Mouse (Mus musculus) hindbrain, embryonic 12.5 days (tissue): Measurements from ENCODE around the gene Hexim2. TPM values are rescaled to one million over a fixed set of nuclear protein-coding genes. Genes with fewer than 3 reads are reported as not detected.

ENCODE experiments used
- ATAC-seq: fragments of 200-750 bp; cut with Nextera tagmentation; 2 replicates; pipeline ENCODE4 v1.8.0; 2017; ENCODE audit warnings: moderate TSS enrichment; ENCODE audit not compliant: low FRiP score
- H3K27ac ChIP-seq: fragments of 300-500 bp; sonication (generic); 2 replicates; pipeline ENCODE4 v1.5.1; 2016; ENCODE audit warnings: mild to moderate bottlenecking
- H3K27me3 ChIP-seq: fragments of 300-500 bp; sonication (generic); 2 replicates; pipeline ENCODE4 v1.6.1; 2016; ENCODE audit warnings: mild to moderate bottlenecking
- H3K36me3 ChIP-seq: fragments of 300-500 bp; sonication (generic); 2 replicates; pipeline ENCODE4 v1.6.1; 2016; ENCODE audit warnings: mild to moderate bottlenecking
- H3K4me1 ChIP-seq: fragments of 300-500 bp; sonication (generic); 2 replicates; pipeline ENCODE4 v1.6.1; 2016
- H3K4me2 ChIP-seq: fragments of 300-500 bp; sonication (generic); replicated peaks from 2 replicates; pipeline ENCODE4 v1.6.1; 2016; ENCODE audit warnings: mild to moderate bottlenecking
- H3K4me3 ChIP-seq: fragments of 300-500 bp; sonication (generic); 2 replicates; pipeline ENCODE4 v1.5.1; 2016; ENCODE audit warnings: mild to moderate bottlenecking
- H3K9ac ChIP-seq: fragments of 300-500 bp; sonication (generic); 2 replicates; pipeline ENCODE4 v1.6.1; 2016; ENCODE audit warnings: mild to moderate bottlenecking, moderate library complexity
- H3K9me3 ChIP-seq: fragments of 300-500 bp; sonication (generic); replicated peaks from 2 replicates; pipeline ENCODE4 v1.6.1; 2016; ENCODE audit warnings: mild to moderate bottlenecking
- WGBS: fragments of 180-500 bp; shearing (Covaris S2); methylation state at CpG from one replicate; pipeline ENCODE4 v1.1.7; 2016; 5-methylcytosine and 5-hydroxymethylcytosine counted together
- polyA plus RNA-seq: library from polyadenylated mRNA; unstranded; fragments of >200 nt; fragmentation: Nextera tagmentation; extraction: Ambion mirVana; gene quantifications from 2 replicates; pipeline ENCODE4 v1.2.1, GENCODE M21; 2016

The Hexim2 gene
- polyA plus RNA-seq, 1 experiment from 2014 or later = 12.0 TPM

DNA sequence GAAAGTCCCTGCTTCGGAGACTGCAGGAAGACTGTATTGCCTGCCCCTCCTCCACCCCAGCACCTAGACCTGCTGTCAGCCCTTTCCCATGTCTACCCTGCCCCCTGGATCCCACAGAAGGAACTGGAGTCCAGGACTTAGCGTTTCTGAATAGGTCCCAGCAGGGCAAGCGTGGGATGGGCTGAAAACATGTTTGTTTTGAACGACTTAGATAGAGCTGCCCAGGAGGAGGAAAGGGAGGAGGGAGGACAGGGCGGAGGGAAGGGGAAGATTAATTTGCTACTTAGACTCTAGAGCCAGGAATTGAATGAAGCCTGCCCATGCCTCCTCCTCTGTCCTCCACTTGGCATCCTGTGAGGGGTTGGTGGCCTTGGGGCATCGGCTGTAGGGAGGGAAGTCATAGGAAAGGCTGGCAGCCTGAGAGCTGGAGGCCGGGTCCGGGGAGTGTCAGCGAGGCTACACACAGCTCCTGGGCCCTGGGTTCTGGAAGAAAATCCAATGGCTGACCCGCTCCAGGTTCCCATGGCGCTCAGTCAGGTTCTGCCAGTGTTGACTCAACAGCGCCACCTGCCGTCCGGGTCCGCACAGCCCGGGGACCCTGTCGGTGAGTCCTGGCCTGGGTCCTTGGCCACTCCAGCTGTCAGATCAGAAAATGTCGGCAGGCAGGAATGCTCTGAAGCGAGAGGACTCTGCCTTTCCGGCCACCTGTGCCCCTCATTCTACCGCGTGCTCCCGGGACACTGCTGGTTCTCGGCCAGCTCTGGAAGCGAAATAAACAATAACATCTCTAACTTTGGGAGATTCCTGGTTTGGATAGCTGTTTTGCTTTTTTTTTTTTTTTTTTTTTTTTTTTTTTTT is 26.6 kb downstream of the Hexim2 start:
- H3K4me2 ChIP-seq = peak overlapping the region; percentile 48
- no peak overlapping the region for H3K9ac ChIP-seq
- H3K36me3 ChIP-seq = no peaks in the 10 kb centered on the region
- 1% methylated on average over 25 of the region's 25 CpGs for WGBS
- H3K4me3 ChIP-seq = peak overlapping the region; percentile 14; the same call in 1 of the 2 replicates
- peaks cover 7% of the 10 kb centered on the region for H3K4me1 ChIP-seq
- ATAC-seq = peak; percentile 89
- no peaks in the 10 kb centered on the region for H3K9me3 ChIP-seq
- H3K27me3 ChIP-seq = no peaks in the 10 kb centered on the region
- H3K27ac ChIP-seq = no peak overlapping the region; the same call in 1 of the 2 replicates

DNA sequence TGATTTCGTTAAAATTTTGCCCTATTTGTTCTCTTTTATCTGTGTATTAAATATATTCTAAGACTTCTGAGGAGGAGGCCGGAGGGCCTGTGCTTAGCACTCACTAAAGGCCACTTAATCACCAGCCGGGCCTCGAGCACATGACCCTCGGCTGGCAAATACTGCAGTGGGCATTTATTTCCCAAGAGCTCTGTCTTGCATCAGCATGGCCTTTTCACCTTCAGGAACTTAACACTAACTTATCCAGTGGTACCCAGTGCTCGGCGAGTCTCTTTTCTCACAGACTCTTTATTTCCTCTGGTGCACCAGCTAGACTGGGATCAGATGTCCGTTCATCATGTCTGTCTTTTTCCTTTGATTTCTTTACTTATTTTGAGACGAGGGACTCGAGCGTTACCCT is 28.5 kb downstream of the Hexim2 start:
- Histone ChIP-seq H3K36me3 (no peaks in the 10 kb centered on the region), H3K4me1 (peaks cover 7% of the 10 kb centered on the region), H3K4me3 (no peak overlapping the region), H3K9me3 (no peaks in the 10 kb centered on the region), H3K4me2 (no peak overlapping the region), H3K9ac (no peak overlapping the region), H3K27ac (no peak overlapping the region), H3K27me3 (0 out of 2 replicates have a peak, but pooled peaks cover 4% of the 10 kb centered on the region)
- ATAC-seq = no peak
- 90% methylated on average over 11 of the region's 11 CpGs for WGBS

DNA sequence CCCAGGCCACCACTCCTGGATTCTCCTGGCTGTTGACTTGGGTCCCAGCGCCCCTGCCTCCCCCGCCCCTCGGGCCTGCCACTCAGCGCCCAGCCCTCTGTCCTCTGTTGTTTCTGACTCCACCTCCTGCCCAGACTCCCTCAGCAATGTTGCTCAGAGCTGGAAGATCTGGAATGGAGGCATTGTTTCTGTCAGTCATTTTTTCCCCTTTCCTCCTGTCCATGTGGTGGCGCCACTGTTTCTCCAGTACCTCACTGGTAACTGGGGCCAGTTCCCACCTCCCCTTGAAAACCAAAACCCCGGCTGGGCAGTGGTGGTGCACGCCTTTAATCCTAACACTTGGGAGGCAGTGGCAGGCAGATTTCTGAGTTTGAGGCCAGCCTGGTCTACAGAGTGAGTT is 29.2 kb downstream of the Hexim2 start:
- 0 out of 2 replicates have a peak, but pooled peaks cover 4% of the 10 kb centered on the region for H3K27me3 ChIP-seq
- no peak overlapping the region for H3K9ac ChIP-seq
- no peak overlapping the region for H3K4me3 ChIP-seq
- no peak overlapping the region for H3K4me2 ChIP-seq
- no peaks in the 10 kb centered on the region for H3K36me3 ChIP-seq
- H3K27ac ChIP-seq = no peak overlapping the region
- no peaks in the 10 kb centered on the region for H3K9me3 ChIP-seq
- peaks cover 7% of the 10 kb centered on the region for H3K4me1 ChIP-seq
- ATAC-seq = no peak
- 74% methylated on average over 7 of the region's 7 CpGs for WGBS

DNA sequence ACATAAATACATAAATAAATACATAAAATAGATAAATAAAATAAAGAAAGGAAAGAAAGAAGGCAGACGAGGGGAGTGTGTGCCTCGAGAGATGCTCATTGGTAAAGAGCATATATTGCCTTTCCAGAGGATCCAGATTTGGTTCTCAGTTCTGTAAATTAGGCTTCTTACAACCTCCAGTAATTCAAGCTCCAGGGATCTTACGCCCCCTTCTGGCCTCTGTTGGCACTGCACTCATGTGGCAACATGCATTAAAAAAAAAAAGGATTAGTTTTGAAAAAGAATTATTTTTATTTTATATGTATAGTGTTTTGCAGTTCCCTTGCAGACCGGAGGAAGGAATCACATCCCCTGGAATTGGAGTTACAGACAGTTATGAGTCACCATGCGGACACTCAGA is 29.9 kb downstream of the Hexim2 start:
- H3K27me3 ChIP-seq = 0 out of 2 replicates have a peak, but pooled peaks cover 4% of the 10 kb centered on the region
- no peak overlapping the region for H3K4me3 ChIP-seq
- no peaks in the 10 kb centered on the region for H3K9me3 ChIP-seq
- no peak overlapping the region for H3K27ac ChIP-seq
- no peaks in the 10 kb centered on the region for H3K36me3 ChIP-seq
- no peak overlapping the region for H3K4me2 ChIP-seq
- WGBS = 88% methylated on average over 5 of the region's 5 CpGs
- no peak for ATAC-seq
- no peak overlapping the region for H3K9ac ChIP-seq
- H3K4me1 ChIP-seq = peaks cover 7% of the 10 kb centered on the region

DNA sequence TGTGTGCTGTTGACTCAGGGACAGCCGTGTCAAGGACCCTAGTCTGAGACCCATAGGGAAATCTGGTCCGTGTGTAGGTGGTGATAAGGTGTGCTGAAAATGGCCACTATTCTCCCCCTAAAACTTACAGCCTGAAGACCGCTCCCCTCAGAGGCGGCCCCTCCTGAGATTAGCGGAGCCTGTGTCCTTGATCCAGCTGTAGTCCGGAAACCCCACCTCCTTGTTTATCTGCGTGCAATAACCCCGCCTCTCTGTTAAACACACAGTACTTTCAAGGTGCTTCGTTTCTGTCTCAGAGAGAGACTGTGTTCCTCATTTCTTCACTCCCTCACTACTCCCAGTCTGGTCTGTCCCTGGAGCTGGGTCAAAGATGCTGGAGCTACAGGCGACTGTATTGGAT is 32.2 kb downstream of the Hexim2 start:
- 34% methylated on average over 10 of the region's 10 CpGs for WGBS
- ATAC-seq = no peak
- H3K9ac ChIP-seq = no peak overlapping the region
- H3K9me3 ChIP-seq = no peaks in the 10 kb centered on the region
- peaks cover 8% of the 10 kb centered on the region for H3K27me3 ChIP-seq
- H3K4me2 ChIP-seq = no peak overlapping the region
- no peaks in the 10 kb centered on the region for H3K36me3 ChIP-seq
- no peak overlapping the region for H3K27ac ChIP-seq
- H3K4me3 ChIP-seq = no peak overlapping the region
- no peaks in the 10 kb centered on the region for H3K4me1 ChIP-seq

DNA sequence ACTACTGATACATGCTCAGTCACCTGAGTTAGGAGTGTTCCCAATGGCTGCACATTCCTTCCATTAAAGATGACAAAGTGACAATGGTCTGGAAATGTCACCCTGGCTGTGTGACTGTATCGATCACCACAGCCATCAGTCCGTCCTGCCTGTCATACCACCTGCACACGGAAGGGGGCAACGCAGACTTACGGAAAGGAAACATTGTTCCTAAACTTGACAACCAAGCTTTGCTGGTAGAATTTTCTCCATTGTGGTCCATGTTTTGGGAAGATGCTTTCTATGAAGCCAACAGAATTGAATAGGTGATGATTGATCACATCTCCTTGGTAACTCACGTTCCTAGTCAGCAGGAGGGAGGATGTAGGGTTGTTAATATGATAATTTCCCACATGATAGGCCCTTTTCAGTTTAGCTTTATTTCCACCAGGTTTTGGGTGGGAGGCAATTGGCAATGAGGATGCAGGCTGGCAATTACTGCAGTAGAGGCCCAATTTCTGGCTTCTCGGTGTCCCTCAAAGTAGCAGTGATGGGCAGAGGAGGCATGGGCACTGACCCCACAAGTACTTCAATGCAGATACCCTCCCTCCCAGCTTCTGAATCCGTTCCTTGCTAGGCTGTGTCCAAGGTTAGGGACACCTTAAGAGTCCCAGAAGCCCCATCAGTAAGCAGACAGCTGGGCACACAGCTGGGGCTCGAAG is 36.6 kb downstream of the Hexim2 start:
- no peaks in the 10 kb centered on the region for H3K36me3 ChIP-seq
- no peak overlapping the region for H3K4me2 ChIP-seq
- H3K27me3 ChIP-seq = peaks cover 53% of the 10 kb centered on the region
- no peaks in the 10 kb centered on the region for H3K9me3 ChIP-seq
- WGBS = 27% methylated on average over 9 of the region's 9 CpGs
- peaks cover 14% of the 10 kb centered on the region for H3K4me1 ChIP-seq
- no peak overlapping the region for H3K27ac ChIP-seq
- no peak overlapping the region for H3K9ac ChIP-seq
- no peak overlapping the region for H3K4me3 ChIP-seq
- no peak for ATAC-seq

DNA sequence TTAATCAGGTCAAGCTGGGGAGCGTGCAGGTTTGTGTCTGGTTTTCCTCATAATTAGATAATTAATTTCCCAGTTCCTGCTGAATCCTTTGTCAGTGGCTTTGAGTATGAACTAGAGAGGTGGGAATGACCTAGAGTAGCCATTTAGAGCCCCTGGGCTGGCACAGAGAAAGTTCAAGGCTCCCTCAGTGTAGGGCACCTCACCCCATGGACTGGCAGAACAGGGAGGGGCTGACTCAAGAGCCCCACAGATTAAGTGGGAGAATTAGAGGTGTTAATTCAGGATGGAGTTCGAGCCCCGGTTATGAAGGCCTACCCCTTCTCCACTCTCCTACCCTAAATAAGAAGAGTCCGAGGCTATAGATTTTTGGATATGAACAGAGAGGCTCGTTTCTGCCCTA is 37.4 kb downstream of the Hexim2 start:
- Histone ChIP-seq H3K4me3 (no peak overlapping the region), H3K9me3 (no peaks in the 10 kb centered on the region), H3K27ac (no peak overlapping the region), H3K9ac (no peak overlapping the region), H3K36me3 (no peaks in the 10 kb centered on the region), H3K27me3 (peaks cover 54% of the 10 kb centered on the region), H3K4me2 (no peak overlapping the region), H3K4me1 (peaks cover 14% of the 10 kb centered on the region)
- no peak for ATAC-seq
- WGBS = 83% methylated on average over 5 of the region's 5 CpGs

DNA sequence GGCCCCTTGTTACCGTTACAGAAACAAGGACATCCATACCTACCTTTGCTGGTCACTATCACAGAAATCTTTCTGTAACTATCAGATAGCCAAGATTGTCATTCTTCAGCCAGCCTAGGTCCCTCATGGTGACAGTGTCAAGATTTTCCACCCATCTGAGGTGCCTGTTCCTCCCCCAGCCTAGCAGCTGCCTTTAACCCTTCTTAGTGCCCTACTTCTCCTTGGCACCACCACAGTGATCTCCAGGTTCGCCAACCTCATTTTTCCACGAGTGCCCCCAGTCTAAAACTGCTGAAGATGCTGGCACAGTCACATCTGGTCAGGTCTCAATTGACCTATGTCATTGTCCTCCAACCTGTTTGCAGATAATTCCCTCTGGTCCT is 37.9 kb downstream of the Hexim2 start:
- Histone ChIP-seq H3K4me3 (peak overlapping the region; percentile 72), H3K27ac (no peak overlapping the region), H3K36me3 (no peaks in the 10 kb centered on the region), H3K27me3 (peaks cover 57% of the 10 kb centered on the region), H3K9me3 (no peaks in the 10 kb centered on the region), H3K9ac (peak overlapping the region; percentile 81), H3K4me2 (peak overlapping the region; percentile 98), H3K4me1 (peaks cover 14% of the 10 kb centered on the region)
- 47% methylated on average over 3 of the region's 3 CpGs for WGBS
- no peak for ATAC-seq

DNA sequence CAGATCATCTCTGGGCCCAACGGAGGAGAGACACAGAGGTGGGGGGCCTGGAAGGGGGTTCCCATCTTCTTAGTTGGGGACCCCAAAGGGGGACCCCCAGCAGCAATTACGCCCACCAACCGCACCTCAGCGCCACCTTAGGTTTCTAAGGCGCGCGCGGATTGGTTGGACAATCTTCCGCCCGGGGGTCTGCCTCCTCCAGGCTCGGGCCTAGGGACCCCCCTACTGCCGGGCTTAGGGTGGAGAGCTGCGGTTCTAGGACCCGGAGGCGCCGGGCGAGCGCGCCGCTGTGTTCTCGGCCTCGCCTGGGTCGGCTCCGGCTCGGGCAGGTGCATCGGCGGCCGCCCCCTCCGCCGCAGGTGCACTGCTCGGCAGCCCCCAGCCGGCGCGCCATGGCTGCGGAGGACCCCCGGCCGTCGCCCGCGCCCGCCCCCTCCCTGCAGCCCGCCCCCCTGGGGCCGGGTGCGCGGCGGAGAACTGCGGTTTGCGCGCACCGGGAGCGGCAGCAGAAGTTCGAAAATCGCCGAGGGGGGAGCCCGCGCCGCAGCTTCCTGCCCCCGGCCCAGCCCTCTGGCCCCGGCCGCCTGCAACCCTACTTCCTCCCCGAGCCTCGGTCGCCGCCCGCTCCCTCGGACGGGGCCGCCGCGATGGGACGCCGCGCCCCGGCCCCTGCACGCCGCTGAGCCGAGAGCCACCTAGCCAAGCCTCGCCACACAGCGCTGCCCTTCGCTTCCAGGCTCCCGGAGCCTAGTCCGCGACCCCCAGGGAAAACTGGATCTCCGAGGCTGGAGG is 38.5 kb downstream of the Hexim2 start, which contains the start of gene Fmnl1:
Fmnl1 (plus strand) TSS at position 614 of the 792 bp plus-strand sequence.
- Histone ChIP-seq H3K4me1 (peaks cover 14% of the 10 kb centered on the region), H3K9ac (peak within 1 kb of the TSS; percentile 81), H3K4me2 (peak within 1 kb of the TSS; percentile 98), H3K4me3 (peak within 1 kb of the TSS; percentile 72), H3K27me3 (peaks cover 58% of the 10 kb centered on the region), H3K27ac (0 out of 2 replicates have a peak within 1 kb of the TSS, but pooled peaks have one; percentile 7), H3K9me3 (no peaks in the 10 kb centered on the region), H3K36me3 (no peaks in the 10 kb centered on the region)
- WGBS = 2% methylated on average over 35 of the region's 84 CpGs
- ATAC-seq = peak; percentile 68

DNA sequence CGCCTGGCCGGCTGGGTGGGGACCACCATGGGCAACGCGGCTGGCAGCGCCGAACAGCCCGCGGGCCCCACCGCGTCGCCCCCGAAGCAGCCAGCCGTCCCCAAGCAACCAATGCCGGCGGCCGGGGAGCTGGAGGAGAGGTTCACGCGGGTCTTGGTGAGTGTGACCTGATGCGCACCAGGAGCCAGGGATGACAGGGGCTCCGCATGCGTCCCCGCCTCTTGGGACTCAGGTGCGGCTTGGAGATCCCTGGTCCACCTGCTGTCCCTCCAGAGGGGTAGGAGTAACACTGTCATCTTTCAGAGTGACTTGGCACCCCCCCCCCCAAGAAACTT is 39.0 kb downstream of the Hexim2 start:
- Histone ChIP-seq H3K9me3 (no peaks in the 10 kb centered on the region), H3K9ac (peak overlapping the region; percentile 81), H3K4me3 (peak overlapping the region; percentile 72), H3K27me3 (peaks cover 58% of the 10 kb centered on the region), H3K36me3 (no peaks in the 10 kb centered on the region), H3K4me2 (peak overlapping the region; percentile 98), H3K4me1 (peaks cover 14% of the 10 kb centered on the region), H3K27ac (no peak overlapping the region)
- ATAC-seq = peak; percentile 14; the same call in 1 of the 2 replicates
- 3% methylated on average over 23 of the region's 23 CpGs for WGBS

DNA sequence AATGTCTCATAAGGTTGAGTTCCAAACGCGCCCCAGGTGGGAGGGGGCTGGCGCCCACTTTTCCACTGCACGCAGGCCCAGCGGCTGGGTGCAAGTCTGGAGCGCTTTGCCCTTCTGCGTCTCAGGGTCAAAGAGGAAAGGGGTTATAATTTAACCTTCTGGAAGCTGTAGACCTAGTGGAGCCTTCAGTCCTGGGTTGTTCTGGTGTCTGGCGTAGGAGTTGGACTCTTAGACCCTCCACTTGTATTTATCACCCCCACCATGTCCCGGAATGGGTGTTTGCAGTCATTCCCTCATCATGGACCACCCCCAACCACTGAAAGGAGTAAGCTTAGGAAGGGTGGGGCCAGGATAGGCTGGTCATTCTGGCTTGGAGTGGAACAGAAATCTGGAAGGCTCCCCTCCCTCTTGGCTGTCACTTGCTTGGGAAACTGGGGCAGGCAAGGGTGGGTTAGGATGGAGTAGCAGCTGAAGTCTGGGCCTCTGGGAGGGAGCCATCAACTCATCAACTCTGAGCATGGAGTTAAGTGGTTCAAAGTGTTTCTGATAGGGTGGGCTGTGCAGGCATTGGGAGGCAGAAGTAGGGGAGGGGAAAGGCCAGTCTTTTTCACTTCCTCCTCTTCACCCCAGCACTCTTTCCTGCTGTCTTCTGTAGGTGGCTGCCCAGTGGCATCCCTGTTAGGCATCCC is 39.6 kb downstream of the Hexim2 start:
- Histone ChIP-seq H3K4me3 (peak overlapping the region; percentile 72), H3K4me2 (peak overlapping the region; percentile 98), H3K9ac (peak overlapping the region; percentile 81; the same call in 1 of the 2 replicates), H3K36me3 (no peaks in the 10 kb centered on the region), H3K27ac (no peak overlapping the region), H3K27me3 (peaks cover 58% of the 10 kb centered on the region), H3K4me1 (peaks cover 14% of the 10 kb centered on the region), H3K9me3 (no peaks in the 10 kb centered on the region)
- ATAC-seq = no peak
- WGBS = 52% methylated on average over 9 of the region's 9 CpGs
